Mouse (Mus musculus) urinary bladder, adult 2 months (tissue): ENCODE measurements around the gene AC129217.1. TPM values are rescaled to one million over a fixed set of nuclear protein-coding genes. Genes with fewer than 3 reads are reported as not detected.
A peak's percentile ranks its signal among the peaks of the same experiment; 100 is the strongest.
"Not testable (repeated sequence)": the region's sequence is repeated elsewhere in the genome, so short reads cannot be mapped to it uniquely, and the experiment has no call there.

Experiments
- DNase-seq: peaks from one replicate; pipeline ENCODE4 v3.0.0; 2022; ENCODE audit warnings: low spot score
- polyA plus RNA-seq: library from polyadenylated mRNA; depleted of rRNA; stranded (reverse); fragments of >200 nt; gene quantifications from 2 replicates; pipeline ENCODE4 v1.2.3, GENCODE M21; 2012

The AC129217.1 gene
- polyA plus RNA-seq, 1 experiment, result 0.40 TPM

- DNase-seq, result no peak
Measured at GRCm38 (mm10) chr19:8830664-8831063, 1.1 kb downstream of the AC129217.1 start.

- DNase-seq, result no peak
Measured at GRCm38 (mm10) chr19:8831262-8831661, 1.7 kb downstream of the AC129217.1 start.

GRCm38 (mm10) chr19:8832971-8833370 is 3.4 kb downstream of the AC129217.1 start:
- no peak for DNase-seq

GRCm38 (mm10) chr19:8836327-8836726 is 6.8 kb downstream of the AC129217.1 start:
- DNase-seq, result not testable (repeated sequence)

GRCm38 (mm10) chr19:8837251-8837791 is 7.7 kb downstream of the AC129217.1 start, which contains the start of gene Bscl2:
Gene Bscl2 (plus strand): TSS chr19:8837467.
- DNase-seq, result peak; percentile 76

- DNase-seq, result no peak
Measured at GRCm38 (mm10) chr19:8838041-8838730, 8.6 kb downstream of the AC129217.1 start.

GRCm38 (mm10) chr19:8839103-8839907 is 9.7 kb downstream of the AC129217.1 start, which contains the start of gene Gng3:
Gene Gng3 (minus strand): TSS chr19:8839194.
- DNase-seq, result no peak

GRCm38 (mm10) chr19:8839908-8840791 is 10.6 kb downstream of the AC129217.1 start:
- DNase-seq, result peak; percentile 68

GRCm38 (mm10) chr19:8841012-8841411 is 11.4 kb downstream of the AC129217.1 start:
- DNase-seq, result no peak

GRCm38 (mm10) chr19:8842961-8843360 is 13.4 kb downstream of the AC129217.1 start:
- DNase-seq, result no peak

GRCm38 (mm10) chr19:8844371-8845129 is 15.0 kb downstream of the AC129217.1 start:
- no peak for DNase-seq

GRCm38 (mm10) chr19:8848356-8848755 is 18.8 kb downstream of the AC129217.1 start:
- no peak for DNase-seq

- DNase-seq, result no peak
Measured at GRCm38 (mm10) chr19:8850402-8850901, 20.9 kb downstream of the AC129217.1 start, which contains the start of gene Lrrn4cl. Gene Lrrn4cl (plus strand): TSS chr19:8850768.

- DNase-seq, result no peak
Measured at GRCm38 (mm10) chr19:8851639-8852038, 22.1 kb downstream of the AC129217.1 start.

- no peak for DNase-seq
Measured at GRCm38 (mm10) chr19:8852236-8852928, 22.8 kb downstream of the AC129217.1 start.

- no peak for DNase-seq
Measured at GRCm38 (mm10) chr19:8853117-8853516, 23.5 kb downstream of the AC129217.1 start.

GRCm38 (mm10) chr19:8857689-8858088 is 28.1 kb downstream of the AC129217.1 start:
- no peak for DNase-seq

GRCm38 (mm10) chr19:8859018-8859417 is 29.4 kb downstream of the AC129217.1 start:
- no peak for DNase-seq

GRCm38 (mm10) chr19:8864265-8864664 is 34.7 kb downstream of the AC129217.1 start:
- no peak for DNase-seq

- DNase-seq, result not testable (repeated sequence)
Measured at GRCm38 (mm10) chr19:8870381-8870780, 40.8 kb downstream of the AC129217.1 start.
